Mouse (Mus musculus): Measurements from ENCODE around the gene Cd8b1.

Cd8b1 gene

GRCm38 (mm10) chr6:71351201-71351600 lies 28.6 kb downstream of the Cd8b1 start:
- no peak for DNase-seq (ENCODE audit: low read depth)

- no peak for DNase-seq (ENCODE audit: low read depth)
Measured at GRCm38 (mm10) chr6:71352201-71352600, 29.6 kb downstream of the Cd8b1 start.

DNA sequence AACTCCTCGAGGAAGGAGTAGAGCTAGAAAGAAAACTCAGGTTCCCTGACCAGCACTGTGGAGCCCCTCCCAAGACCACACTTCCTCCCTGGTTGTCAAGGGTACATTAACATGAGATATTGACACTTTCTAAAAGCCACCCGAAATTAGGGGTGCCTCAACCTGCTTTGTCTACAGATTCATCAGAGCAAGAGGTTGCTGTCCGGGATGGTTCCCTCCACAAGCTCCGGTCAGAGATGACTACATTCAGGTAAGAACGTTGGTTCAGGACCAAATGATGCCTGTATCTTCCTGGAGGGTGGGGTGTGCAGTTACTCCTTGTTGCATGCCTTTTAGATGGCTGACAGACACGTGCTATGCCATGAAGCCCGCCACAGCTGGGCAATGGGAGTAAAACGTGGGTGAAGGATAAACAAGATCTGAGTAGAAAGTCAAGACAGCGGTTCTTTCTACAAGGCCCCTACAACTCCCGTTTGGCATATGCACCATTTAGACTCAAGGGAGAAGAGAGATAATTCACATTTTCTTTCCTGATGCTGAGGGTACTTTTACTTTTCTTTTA lies 30.4 kb downstream of the Cd8b1 start:
- no peak for DNase-seq (ENCODE audit: low read depth)

DNA sequence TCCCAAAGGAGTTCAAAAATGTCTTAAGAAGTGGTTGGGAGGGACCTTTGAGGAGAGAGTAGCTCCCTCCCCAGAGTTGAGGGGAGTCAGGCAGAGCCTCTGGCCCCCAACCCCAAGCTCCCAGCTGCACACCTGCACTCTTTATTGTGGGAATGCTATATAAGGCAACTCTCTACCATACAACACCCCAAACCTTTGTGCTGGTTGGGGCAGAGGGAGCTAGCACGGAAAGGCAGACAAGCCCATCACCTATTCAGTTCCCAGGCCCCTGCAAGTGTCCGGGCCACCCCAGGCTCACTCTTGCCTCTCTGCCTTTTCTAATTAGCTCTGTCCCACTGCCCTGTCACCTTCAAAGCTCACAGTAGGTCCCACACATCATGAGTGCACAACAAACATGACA lies 31.1 kb downstream of the Cd8b1 start:
- no peak for DNase-seq (ENCODE audit: low read depth)

DNA sequence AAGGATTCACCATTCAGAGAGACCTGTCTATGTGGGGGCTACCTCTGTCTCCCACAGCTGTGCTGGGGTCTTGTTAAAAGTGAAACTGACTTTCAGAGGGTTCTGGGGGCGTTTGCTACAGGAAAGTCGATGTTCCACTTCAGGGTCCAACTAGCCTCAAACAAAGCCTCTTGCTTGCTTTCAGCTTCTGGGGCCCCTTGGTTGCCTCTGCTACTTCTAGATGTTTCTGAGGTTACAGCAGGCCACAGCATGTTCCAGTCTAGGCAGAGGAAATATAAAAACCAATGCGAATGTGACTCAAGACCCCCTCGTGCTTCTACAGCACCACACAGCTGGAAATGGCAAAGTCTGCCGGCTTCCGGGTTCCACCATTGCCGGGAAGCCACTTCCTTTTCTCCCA lies 34.9 kb downstream of the Cd8b1 start:
- DNase-seq (ENCODE audit: low read depth), result no peak

- no peak for DNase-seq (ENCODE audit: low read depth)
Measured at GRCm38 (mm10) chr6:71360221-71360620, 37.6 kb downstream of the Cd8b1 start.

DNA sequence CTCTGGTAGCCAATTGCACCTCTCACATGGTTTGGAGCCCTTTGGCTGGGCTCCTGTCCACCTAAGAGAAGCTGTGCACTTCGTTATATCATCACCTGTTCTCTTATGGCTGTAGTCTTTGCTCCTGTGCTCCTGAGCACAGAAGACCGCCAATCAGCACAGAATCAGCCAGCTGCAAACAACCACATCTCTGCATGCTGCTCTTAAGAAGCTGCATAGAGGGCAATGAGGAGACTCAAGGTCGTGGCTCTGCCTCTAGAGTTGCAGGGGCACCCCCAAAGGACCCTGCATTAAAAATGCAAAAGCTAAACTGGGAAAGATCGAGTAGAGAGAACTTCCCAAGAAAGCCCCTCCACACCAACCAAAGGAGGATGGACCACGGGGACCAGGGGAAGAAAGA lies 38.2 kb downstream of the Cd8b1 start:
- DNase-seq (ENCODE audit: low read depth), result no peak

DNA sequence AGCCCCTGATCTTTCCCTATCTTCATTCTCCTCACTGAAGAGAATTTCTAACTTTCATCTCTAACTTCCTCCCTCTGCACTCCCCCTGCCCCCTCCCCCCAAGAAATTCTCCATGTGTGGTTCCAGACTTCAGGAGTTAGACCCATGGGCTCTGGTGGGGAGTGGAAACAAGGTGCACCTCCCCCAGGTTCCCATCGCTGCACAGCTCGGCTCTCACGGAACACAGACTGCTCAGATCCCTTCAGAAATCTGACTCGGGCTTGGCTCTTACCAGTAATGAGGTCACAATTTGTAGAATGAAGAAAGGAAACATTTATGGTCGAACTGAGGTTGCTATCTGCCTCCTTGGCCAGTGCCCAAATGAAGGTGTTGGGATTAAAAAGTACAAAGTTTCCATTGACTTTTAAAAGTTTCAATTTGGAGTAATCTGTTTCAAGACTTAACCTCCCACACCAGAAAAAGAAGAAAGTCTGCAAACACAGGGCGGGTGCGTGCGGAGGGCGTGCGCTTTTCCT lies 38.6 kb downstream of the Cd8b1 start:
- no peak for DNase-seq (ENCODE audit: low read depth)

DNA sequence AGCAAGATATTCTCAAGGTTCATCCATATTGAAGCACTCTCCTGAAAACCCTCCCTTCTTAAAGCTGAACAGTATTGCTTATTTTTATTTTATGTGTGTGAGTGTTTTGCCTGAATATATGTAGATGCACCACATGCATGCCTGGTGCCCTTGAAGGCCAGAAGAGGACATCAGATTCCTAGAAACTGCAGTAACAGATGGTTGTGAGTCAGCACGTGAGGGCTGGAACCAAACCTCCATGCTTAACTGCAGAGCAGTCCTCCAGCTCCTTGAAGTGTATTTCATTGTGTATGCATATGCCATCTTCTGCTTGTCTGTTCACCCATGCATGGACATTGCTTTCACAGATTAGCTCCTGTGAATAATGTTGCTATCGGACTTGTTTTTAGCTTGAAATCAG lies 41.4 kb downstream of the Cd8b1 start:
- no peak for DNase-seq (ENCODE audit: low read depth)

- no peak for DNase-seq (ENCODE audit: low read depth)
Measured at GRCm38 (mm10) chr6:71369416-71369815, 46.8 kb downstream of the Cd8b1 start.

GRCm38 (mm10) chr6:71371085-71371605 lies 48.6 kb downstream of the Cd8b1 start:
- DNase-seq (ENCODE audit: low read depth), result no peak

DNA sequence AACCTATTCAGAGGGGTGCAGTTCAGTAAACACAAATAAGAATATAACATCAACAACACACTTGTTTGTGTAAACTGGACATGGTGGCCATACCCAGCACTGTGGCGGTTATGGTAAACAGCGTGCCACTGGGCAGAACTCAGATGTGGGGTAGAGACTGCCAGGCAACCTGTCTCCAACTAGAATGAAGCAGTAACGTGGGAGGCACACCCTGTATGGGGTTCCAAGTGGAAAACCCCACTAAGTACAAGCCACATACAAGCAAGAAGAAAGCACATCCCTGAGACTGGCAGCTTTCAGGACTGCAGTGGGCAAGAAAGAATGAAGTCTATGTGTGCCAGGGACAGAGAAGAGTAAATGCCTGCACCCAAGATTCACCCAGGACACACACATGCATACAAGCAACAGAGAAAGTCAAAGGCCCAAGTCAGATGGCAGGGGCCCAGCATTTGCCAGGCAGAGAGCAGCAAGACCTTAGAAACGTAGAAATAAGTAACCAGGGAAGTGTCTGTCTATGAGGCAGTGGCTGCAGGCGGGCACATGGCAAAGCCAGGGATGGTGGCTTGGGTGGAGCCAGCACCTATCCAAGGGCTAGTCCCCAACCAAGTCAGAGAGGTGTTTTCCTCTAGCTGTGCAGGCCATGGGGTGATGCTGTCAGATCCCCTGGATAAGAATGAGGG lies 49.6 kb downstream of the Cd8b1 start:
- DNase-seq (ENCODE audit: low read depth), result no peak

- DNase-seq (ENCODE audit: low read depth), result no peak
Measured at GRCm38 (mm10) chr6:71373249-71373775, 50.7 kb downstream of the Cd8b1 start, which contains the start of gene Cd8a. Cd8a (plus strand) TSS chr6:71373427.

DNA sequence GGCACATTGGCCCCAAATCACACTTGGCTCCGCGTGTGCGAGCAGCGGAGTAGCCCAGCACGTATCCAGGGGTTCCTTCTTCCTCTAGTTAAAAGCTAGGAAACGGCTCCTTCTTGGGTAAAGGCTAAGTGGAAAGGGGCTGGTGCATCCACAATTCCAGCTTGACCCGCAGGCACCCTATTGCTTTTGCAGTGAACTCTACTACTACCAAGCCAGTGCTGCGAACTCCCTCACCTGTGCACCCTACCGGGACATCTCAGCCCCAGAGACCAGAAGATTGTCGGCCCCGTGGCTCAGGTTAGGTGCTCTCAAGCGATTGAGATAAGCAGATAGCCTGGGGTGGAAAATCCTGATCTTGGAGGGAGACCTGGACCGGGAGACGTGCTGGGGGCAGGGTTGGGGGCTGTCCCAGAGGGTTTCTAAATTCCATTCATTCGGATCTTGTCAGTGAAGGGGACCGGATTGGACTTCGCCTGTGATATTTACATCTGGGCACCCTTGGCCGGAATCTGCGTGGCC lies 51.8 kb downstream of the Cd8b1 start:
- no peak for DNase-seq (ENCODE audit: low read depth)

DNA sequence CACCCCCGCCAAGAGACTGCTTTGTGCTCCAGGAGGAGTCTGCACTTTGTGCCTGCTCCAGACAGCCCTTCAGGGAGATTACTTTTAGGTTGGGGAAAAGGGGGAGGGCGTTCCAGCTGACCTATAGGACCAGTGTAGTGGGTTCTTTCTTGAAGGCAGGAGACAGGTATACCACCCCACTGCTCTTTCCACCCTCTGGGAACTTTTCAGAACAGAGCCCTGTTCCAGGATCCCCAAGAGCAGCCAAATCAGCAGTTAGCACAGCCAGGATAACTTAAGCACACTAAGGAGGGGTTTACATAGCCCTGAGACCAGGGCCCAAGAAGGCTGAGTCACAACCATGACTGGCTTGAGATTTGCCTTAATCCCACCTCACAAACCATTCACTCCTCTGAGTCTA lies 52.3 kb downstream of the Cd8b1 start:
- DNase-seq (ENCODE audit: low read depth), result no peak

GRCm38 (mm10) chr6:71376711-71377110 lies 54.1 kb downstream of the Cd8b1 start:
- no peak for DNase-seq (ENCODE audit: low read depth)

- no peak for DNase-seq (ENCODE audit: low read depth)
Measured at GRCm38 (mm10) chr6:71381654-71382053, 59.1 kb downstream of the Cd8b1 start.

Measured in 416B (cell line).